Mouse (Mus musculus) right cerebral cortex, adult 2 months (tissue): ENCODE measurements at regions not wholly inside any gene's neighbourhood (a gene's known extent, or its start where the extent isn't known, plus 50 kb on each side); places are given as distances from the start of the nearest gene placed in this dataset.
"Not testable (repeated sequence)": the region's sequence is repeated elsewhere in the genome, so short reads cannot be mapped to it uniquely, and the experiment has no call there.

Experiments used
- DNase-seq, 2 experiments: peaks; one replicate each; pipeline ENCODE4 v3.0.0; 2021 to 2022; ENCODE audit warnings: low spot score in 2 of 2

DNA sequence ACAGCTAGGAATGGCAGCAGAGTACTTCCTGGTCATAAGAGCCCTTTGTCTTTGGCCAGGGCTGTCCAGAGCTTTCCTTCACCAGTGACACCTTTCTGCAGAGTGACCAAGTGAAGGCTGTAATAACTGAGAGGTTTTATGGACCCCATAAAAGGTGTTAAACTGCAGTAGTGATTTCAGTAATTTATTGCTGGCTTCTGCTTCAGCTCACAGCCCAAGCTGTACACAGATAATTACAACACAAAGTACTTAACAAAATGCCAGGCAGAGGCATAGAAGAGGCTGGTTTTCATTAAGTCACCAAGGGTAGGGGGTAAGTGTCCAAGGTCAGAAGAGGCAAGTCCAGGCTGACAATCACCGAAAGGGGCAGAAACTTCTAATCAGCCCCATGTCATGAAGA, 83.8 kb downstream of the Eif4e start:
- DNase-seq = no peak

DNA sequence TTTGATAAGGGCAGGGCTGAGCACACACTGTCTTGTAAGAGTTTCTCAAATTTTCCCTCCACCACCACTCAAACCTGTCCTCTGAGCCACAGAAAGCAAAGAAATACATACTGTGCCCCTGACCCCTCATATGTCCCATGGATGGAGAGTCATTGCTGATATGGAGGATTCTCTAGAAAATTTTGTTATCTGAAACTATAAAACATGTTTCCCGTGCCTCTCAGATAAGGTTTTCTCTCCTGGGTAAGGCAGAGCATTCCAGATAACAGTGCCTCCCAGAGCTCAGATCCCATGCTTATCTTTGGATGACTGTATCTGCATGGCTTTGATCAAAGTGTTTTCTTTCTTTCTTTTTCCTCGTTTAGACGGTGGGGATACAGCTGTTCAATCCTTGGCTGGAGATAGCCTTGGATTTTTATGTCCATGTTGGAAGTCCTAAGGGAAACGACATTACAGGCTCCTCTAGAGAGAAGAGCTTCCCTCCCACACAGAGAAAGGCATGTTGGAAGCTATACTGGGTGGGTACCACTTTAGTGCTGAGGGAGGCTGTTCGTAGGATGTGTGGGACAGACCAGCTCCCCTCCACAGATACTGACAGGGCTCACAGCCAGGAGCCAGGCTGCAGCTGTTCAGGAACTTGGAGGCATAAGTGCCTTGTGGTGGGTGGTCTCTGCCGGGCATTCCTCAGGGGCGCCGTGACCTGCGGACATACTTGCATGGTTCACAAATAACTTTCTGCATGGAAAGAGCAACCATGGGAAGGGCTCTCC, 87.1 kb downstream of the Eif4e start:
- DNase-seq = peak in 1 of 2 experiments; percentile 17

DNA sequence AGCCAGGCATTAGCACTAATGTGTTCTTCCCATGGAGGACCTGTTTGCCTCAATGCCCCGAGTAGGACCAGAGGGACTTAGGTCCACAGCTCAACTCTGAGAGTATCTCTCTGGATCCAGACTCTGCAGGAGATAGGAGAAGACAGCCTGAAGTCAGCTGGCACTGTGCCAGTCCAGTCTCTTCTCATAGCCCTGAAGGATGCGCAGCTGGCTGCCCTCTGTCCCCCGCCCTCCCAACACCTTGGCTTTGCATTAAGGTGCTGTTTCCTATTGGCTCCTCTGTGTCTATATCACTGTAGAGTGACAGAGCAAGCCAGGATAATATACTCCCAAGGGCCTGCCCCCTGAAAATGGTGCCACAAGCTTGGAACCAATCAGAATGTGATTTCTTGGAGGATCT, 87.7 kb downstream of the Eif4e start:
- no peak for DNase-seq

DNA sequence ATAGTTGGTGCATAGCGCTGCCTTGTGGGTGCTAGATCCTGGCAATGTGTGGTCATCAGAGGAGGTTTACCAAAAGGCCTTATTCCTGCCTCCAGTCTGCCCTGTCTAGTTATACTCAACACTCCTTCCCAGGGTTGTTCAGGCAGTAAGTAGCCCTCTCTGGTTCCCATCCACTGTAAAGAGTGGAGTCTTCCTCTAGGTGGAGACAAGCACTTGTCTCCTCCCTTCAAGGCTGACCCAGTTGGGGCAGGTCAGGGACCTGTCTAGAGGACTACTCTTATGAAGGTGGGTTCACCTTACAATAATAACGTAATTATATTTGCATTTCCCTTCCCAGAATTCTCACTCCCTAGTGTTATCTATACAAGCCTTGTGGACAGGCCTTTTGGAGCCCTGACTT, 88.9 kb downstream of the Eif4e start:
- DNase-seq = no peak

DNA sequence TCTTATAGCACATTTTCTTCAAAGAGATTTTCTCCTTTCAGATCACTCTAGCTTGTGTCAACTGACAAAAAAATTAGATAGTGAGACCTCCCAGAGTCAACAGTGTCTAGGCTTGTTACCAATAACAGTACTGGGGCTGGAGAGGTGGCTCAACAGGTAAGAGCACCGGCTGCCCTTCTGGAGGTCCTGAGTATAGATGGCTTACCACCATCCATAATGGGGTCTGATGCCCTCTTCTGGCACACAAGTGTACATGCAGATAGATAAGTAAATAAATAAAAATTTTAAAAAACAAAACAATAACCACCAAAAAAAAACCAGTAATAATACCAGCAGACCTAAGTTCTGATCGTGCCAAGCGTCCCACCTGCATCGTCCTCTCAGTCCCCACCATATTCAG, 94.3 kb downstream of the Eif4e start:
- no peak for DNase-seq

DNA sequence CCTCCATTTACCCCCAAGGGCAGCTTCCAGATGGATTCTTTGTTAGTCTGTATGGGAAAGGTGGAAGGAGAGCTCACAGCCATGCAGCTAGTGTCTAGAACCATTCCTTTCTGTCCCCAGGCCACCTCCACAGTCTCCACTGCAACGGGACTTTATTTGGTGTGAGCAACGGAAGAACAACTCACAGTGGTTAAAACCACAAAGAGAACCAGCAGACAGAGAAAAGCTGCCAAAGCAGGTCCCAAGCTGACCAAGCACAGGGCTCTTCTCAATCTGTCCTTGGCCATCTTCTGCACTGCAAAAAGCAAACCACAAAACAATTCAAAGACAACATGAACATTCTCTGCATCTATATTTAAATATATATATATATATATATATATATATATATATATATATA, 98.1 kb downstream of the Eif4e start:
- no peak for DNase-seq

DNA sequence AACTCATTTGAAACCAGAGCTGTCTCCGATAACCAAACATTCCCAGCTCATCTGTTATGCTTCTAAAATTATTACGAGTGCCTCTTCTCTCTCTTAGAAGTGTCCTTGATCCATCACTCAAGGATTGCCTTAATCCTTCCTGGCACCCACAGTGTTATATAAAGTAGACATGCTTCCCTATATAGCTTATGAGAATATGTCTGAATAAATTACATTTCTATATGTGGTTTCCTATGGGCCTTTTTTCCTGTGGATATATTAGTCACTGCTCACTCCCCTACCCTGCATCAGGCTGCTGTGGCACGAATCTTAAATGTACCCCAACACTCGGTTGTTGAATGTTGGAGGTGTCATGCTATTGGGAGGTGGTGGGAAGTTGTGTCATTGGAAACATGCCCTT, 100.3 kb downstream of the Eif4e start:
- DNase-seq = peak in 1 of 2 experiments; percentile 19

DNA sequence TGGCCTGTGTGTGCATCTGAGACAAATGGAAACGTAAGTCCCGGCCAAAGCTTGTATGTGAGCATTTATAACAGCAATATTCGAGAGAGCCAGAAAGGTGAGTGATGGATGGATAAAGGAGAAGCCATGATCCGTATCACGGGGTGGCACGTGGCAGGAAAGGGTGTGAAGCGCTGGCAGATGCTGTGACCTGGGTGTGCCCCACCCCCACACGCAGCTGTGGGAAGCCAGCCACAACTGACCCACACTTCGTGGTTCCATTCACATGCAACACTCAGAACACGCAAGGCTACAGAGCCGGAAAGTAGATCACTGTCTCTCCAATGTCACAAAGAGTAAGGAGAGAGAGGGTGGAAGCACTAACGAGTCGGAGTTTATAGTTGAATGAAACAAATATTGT, 104.3 kb downstream of the Eif4e start:
- no peak for DNase-seq

DNA sequence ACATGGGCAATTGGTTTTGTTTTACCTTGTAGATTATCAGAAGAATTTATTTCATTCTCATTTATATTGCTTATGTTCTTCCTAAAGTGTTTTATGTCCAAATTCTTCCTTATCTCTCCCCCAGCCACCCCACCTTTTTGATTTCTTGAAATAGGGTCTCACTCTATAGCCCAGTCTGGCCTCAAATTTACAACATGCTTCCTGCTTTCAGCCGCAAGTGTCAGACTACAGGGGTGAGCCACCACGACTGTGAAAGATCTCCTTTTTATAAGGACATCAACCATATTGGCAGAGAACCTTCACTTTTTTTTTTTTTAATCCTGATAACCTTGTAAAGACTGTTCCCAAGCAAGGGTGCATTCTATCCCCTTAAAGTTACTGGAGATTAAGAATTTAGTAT, 106.1 kb downstream of the Eif4e start:
- DNase-seq = no peak

DNA sequence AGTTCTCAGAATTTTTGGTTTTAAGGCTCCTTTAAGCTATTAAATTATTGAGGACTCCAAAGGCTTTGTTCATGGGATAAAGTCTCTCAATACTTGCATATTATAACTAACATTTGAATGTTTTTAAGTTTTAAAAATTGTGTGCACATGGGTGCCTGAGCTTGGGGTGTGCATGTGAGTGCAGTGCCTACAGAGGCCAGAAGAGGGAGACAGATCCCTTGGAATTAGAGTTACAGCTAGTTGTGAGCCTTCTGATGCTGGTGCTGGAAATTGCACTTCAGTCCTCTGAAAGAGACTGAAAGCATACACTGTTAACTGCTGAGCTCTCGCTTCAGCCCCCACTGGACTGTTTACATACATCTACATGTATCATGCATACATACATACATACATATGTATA, 100.0 kb upstream of the Tspan5 start:
- no peak for DNase-seq

DNA sequence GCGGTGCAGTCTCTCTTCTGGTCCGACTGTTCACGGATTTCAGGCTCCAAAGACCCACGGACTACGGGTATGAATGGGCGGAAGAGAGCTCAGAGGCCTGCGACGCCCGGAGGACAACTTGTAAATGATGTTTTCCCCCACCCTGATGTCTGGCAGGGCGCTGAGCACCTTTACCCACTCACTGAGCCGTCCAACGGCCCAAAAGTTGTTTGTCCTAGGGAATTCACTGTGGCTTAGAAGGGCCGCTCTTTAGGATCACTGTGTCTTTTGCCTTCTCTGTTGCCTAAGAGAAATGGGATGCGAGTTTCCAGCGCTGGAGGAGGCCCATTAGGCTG, 98.1 kb upstream of the Tspan5 start:
- no peak for DNase-seq

DNA sequence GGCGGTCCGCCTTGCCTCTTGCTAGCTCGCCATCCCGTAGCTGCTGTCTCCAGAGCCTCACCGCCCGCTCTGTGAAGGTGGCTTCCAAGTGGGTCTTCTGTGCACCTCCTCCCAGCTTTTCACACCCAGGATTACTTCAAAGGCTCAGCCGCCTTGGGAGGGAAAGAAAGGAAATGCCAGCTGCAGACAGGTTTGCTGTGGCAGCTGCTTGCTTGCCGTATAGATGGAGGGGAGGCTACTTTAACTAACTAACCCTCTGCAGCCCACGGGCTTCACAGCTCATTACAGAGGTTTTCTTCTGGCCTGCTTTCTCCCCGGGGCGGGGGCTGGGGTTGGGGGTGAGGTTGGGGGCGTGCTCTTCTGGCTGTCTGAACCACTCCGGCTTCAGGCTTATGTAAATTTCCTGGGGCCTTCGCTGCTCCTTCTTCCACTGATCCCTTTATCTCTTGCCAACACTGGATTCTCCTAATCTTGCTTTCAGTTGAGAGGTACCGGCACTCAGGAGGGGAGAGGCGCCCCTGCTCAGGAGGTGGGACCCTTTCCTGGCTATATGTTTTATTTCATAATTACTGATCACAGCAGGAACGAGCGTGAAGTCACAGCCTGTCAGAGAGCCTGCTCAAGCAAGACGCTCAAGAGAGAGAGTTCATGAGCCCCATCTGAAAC, 97.6 kb upstream of the Tspan5 start:
- peak in 1 of 2 experiments; percentile 29 for DNase-seq

DNA sequence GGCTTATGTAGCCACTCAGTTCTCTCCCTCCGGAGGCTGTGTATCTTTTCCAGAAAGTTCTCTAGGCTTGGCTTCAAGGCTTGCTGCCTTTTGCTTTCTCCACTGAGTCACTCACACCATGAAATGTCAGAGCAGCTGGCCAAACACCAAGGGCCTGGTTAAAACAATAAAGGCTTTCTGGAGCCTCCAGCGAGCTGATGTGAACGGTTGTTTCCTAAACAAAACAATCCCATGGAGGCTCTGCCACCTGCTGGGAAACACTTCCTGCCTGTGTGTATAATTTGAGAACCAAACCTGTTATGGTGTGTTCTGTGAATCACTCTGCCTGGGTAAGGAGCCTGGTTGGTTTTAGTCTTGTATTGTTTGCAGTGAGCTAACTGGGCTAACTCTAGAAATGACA, 96.7 kb upstream of the Tspan5 start:
- peak; percentile 53 to 62 for DNase-seq

DNA sequence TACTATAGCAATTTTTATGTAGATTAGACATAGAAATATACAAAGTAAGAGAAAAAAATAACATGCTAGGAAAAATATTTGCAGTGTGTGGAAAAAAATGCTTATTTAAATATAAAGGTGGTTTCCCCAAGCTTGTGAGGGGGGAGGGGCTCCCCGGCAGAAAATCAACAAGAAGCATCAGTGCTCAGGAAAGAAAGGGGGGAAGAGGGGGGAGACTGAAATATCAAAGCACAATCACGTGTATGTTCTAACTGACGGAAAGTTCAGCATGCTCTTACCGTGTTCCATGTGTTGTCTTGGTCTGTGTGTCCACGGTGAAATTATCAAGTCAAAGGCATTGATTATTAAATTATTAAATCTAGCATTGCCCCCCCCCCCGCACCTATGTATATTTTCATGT, 92.3 kb upstream of the Tspan5 start:
- DNase-seq = no peak

DNA sequence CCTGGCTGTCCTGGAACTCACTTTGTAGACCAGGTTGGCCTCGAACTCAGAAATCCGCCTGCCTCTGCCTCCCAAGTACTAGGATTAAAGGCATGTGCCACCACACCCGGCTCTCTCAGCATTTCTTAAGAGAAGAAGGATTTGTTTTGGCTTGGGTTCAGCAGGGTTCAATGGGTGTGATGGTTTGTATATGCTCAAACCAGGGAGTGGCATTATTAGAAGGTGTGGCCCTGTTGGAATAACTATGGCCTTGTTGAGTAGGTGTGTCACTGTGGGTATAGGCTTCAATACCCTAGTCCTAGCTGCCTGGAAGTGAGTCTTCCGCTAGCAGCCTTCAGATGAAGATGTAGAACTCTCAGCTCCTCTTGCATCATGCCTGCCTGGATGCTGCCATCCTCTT, 91.3 kb upstream of the Tspan5 start:
- not testable (repeated sequence) for DNase-seq

DNA sequence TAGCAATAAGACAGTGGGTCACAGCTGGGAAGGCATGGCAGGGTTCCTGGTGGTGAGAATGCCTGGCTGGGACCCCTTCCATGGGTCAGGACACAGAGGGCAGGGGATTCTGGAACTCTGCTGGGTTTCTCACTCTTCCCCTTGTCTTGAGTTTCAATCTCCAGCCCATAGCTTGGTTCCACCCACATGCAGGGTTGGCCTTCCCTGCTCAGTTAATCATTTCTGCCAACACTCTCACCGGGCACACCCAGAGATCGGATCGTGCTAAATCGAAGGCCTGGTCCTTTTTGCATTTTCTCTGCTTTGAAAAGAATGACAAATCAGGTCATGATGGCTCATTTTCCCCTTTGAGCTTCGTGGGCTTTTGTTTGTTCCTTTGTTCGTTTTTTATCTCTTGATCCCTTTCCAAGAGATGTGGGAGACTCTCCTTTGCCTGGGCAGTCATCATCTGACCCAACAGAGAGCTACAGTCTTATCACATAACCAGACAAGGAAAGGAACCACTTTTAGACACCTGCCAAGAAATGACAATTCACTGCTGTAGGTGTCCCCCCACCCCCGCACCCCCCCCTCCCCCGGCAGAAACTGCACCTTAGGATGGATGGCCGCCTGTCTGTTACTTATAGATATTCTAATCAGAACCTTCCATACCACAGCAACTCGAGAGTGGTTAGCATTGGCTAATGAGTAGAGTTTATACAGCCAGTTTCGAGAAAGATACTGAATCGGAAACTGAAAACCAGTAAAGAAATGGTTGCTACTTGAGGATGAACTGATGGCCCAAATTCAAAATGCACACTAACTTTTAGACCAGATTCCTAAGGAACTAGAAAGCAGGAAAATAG, 90.4 kb upstream of the Tspan5 start:
- no peak for DNase-seq

DNA sequence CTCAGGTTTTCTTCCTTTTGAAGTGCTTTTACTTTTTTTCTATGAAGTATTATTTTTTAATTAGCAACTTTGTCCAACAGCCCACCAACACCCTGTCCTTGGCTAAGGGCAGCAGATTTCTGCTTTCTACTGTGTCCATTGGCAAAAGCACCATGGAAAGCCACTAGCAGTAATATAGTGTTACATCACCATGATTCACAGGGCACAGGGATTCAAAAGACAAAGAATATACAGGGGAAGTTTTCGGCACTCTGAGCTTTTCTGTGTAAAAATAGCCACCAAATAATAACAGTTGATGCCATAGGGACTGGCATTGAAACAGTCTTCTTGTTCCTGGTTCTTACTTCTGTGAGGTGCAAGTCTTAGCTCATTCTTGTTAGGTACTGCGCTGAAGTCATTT, 89.8 kb upstream of the Tspan5 start:
- DNase-seq = no peak

DNA sequence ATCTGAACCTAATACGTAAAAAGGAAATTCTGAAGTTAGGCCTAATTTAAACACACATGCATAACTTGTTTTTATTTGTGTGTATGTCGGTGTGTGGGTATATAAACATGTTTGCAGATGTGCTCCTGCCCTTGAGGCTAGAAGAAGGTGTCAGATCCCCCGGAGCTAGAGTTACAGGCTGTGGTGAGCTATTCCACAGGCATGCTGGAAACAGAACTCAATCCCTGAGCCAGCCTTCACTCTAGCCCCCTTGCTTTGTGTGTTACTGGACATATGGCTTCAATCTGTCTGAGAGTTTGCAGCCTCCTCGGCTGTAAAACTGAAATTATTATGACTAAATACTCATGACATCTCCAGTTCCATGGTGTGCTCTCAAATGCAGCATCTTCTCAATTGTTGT, 89.3 kb upstream of the Tspan5 start:
- no peak for DNase-seq

DNA sequence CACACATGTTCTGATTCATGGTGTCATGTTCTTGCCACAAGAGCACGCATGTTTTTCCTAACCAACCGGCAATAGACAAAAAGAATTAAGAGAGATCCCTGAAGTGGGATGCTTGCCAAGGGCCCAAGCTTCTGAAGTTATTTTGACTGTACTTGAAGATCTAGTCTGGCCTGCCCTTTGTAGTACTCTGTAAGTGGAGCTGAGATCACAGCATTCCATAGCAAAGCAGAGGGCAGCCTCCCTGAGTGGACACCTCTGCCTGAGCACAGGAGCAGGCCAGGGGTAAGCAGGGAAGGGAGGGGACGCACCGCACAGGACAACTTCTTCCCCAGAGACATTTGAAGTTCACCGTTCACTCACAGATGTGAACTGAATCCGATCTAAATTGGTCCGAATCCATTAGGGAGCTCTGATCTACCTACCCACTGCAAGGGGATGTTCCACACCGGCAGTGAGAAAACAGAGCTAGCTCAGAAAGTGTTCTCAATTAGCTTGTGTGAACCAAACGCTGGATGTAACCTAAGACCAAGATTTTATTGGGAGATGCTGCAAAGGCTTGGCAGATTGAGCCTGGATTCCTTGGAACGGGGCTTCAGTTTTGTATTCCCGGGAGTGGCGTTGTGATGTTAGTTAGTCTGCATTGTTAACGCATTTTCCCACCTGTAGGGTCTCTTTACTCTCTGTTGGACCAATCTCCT, 88.3 kb upstream of the Tspan5 start:
- no peak for DNase-seq

DNA sequence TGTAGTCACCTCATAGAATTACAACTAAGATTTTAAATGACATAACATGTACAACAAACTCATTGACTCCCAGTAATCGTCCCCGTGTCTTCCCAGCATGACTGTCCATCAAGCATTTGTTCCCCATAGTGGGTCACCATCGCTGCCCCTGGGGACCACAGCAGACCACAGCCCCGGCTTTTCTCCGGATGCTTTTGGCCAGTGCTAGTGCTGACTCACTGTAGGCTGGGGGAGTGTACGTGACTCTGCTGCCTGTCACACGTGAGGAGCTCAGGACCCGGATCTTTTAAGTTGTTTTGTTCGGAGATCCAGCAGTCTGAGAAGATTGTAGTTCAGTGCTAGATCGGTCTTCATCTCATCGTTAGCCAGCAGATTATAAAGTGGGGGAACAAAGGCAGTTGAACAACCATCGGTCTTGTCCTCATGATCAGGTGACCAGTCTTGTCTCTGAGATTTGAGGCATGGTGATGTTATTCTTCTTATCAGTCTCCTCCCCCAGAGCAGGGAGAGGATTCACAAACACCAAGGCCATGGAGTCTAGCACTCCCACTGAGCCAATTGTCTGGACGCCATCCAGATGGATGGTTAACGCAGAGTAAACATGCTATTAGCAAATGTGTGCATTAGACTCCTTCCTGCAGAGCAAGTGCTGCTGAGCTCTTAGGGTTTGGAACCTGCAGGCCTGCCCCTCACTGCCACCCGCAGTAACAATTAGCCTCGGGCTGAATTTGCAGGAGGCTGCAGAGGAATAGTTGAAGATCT, 87.2 kb upstream of the Tspan5 start:
- DNase-seq = peak in 1 of 2 experiments; percentile 17

DNA sequence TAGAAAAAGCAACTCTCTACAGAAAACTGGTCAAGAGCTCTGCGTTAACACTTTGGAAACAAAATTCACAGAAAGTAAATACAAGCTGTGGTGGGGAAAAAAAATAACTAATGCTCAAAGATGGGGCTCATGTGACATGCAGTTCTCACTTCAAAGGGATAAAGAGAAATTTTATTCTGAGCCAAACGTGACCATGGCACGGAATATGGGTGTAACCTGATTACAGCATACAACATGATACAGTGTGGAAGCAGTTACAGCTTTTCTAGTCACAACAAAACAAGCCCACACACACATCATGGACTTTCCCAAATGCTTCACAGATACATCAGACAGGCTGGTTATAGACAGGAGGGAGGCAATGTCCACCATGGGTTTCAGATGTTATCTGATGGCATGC, 86.5 kb upstream of the Tspan5 start:
- DNase-seq = no peak
